In the genomic region with DNA sequence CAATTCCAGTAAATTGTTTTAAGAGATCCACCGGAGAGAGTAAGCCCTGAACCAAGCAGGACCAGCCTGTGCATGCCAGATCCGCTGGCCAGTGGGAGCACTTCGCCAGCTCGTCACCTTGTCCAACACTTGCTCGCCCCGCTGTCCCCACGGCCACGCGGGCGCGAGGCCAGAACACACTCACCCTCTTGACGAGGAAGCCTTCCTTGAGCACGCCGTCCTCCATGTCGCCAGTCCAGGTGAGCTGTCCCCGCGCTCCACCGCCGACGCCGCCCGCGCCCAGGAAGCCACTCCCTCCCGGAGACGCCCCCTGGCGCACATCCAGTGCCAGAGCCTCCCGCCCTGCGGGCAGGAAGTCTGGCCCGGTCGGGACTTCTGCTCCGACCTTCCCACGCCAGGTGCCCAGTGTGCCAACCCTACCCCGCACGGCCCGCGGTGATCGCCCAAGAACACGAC, we compare ENCODE assay signal across 8 mouse cellular contexts. TPM values are rescaled to one million over a fixed set of nuclear protein-coding genes. Genes with fewer than 3 reads are reported as not detected.
DNase-seq lines count a peak whose midpoint lies in the region; ATAC-seq and TF ChIP-seq lines count a peak whose summit lies in the region.

A gene (minus strand): TSS at position 258 of the 456 bp plus-strand sequence.

- H3K4me1 ChIP-seq in forebrain, embryonic 10.5 days, result peaks cover 23% of the 10 kb centered on the region
- peaks cover 7% of the 10 kb centered on the region for H3K4me1 ChIP-seq in hindbrain, embryonic 14.5 days (replicated peaks; ENCODE audit: control insufficient read depth, insufficient read depth, low read length)
- H3K4me1 ChIP-seq in liver, adult 2 months (ENCODE audit: control insufficient read depth, insufficient read depth, low read length), result 0 out of 2 replicates have a peak, but pooled peaks cover 2% of the 10 kb centered on the region
- 0 out of 2 replicates have a peak, but pooled peaks cover 3% of the 10 kb centered on the region for H3K4me1 ChIP-seq in midbrain, postnatal 0 days (ENCODE audit: insufficient read depth, low read length)
- no peaks in the 10 kb centered on the region for H3K4me1 ChIP-seq in stomach, postnatal 0 days (replicated peaks; ENCODE audit: control insufficient read depth, insufficient read depth)

- H3K27ac ChIP-seq in forebrain, embryonic 10.5 days, result peak within 1 kb of the TSS; percentile 65
- H3K27ac ChIP-seq in hindbrain, embryonic 14.5 days, result no peak within 1 kb of the TSS
- no peak within 1 kb of the TSS for H3K27ac ChIP-seq in liver, adult 2 months (replicated peaks; ENCODE audit: insufficient read depth, low read depth, low read length)
- H3K27ac ChIP-seq in midbrain, postnatal 0 days (ENCODE audit: low read depth, low read length), result no peak within 1 kb of the TSS
- H3K27ac ChIP-seq in stomach, postnatal 0 days (replicated peaks), result peak within 1 kb of the TSS; percentile 40

- no peaks in the 10 kb centered on the region for H3K36me3 ChIP-seq in forebrain, embryonic 10.5 days (replicated peaks)
- H3K36me3 ChIP-seq in hindbrain, embryonic 14.5 days (replicated peaks; ENCODE audit: control insufficient read depth, insufficient read depth), result no peaks in the 10 kb centered on the region
- H3K36me3 ChIP-seq in liver, adult 2 months (ENCODE audit: control insufficient read depth, insufficient read depth, low read length), result no peaks in the 10 kb centered on the region
- no peaks in the 10 kb centered on the region for H3K36me3 ChIP-seq in midbrain, postnatal 0 days (ENCODE audit: insufficient read depth, low read length)
- no peaks in the 10 kb centered on the region for H3K36me3 ChIP-seq in stomach, postnatal 0 days (ENCODE audit: control insufficient read depth, insufficient read depth, low read length)

- peak within 1 kb of the TSS; percentile 93 for H3K4me2 ChIP-seq in hindbrain, embryonic 14.5 days (replicated peaks)
- H3K4me2 ChIP-seq in midbrain, postnatal 0 days (ENCODE audit: low read depth, low read length, poor library complexity, severe bottlenecking), result peak within 1 kb of the TSS; percentile 83
- H3K4me2 ChIP-seq in stomach, postnatal 0 days (replicated peaks; ENCODE audit: low read depth), result peak within 1 kb of the TSS; percentile 66

- no peak for TF ChIP-seq EP300 in stomach, postnatal 0 days (optimal IDR thresholded peaks at IDR 0.05)

- TF ChIP-seq POLR2A in brain, embryonic 14.5 days (IDR thresholded peaks at IDR 0.05; ENCODE audit: borderline replicate concordance, extremely low read depth, insufficient read depth, insufficient read length, poor library complexity, severe bottlenecking), result no peak
- TF ChIP-seq POLR2A in liver, adult 2 months (IDR thresholded peaks at IDR 0.05; ENCODE audit: extremely low read depth, insufficient read depth, low read length), result no peak

- TF ChIP-seq CTCF in brain, embryonic 14.5 days (IDR thresholded peaks at IDR 0.05; ENCODE audit: borderline replicate concordance, extremely low read depth, insufficient read depth, insufficient read length), result peak; percentile 43; the same call in 1 of the 2 replicates
- 0 out of 2 replicates have a peak, but pooled peaks have one; percentile 14 for TF ChIP-seq CTCF in liver, adult 2 months (IDR thresholded peaks at IDR 0.05; ENCODE audit: low read depth, low read length)
- TF ChIP-seq CTCF in midbrain, postnatal 0 days (IDR thresholded peaks at IDR 0.05), result peak; percentile 58
- TF ChIP-seq CTCF in stomach, postnatal 0 days (IDR thresholded peaks at IDR 0.05; ENCODE audit: low read depth), result peak; percentile 67

- 3% methylated on average over 38 of the region's 38 CpGs for WGBS in forebrain, embryonic 10.5 days
- 2% methylated on average over 38 of the region's 38 CpGs for WGBS in hindbrain, embryonic 14.5 days
- WGBS in liver, adult 2 months, result 2% methylated on average over 38 of the region's 38 CpGs
- 1% methylated on average over 32 of the region's 38 CpGs for WGBS in midbrain, postnatal 0 days
- 2% methylated on average over 35 of the region's 38 CpGs for WGBS in stomach, postnatal 0 days

- peaks cover 70% of the 10 kb centered on the region for H3K27me3 ChIP-seq in forebrain, embryonic 10.5 days (ENCODE audit: poor library complexity, severe bottlenecking)
- H3K27me3 ChIP-seq in hindbrain, embryonic 14.5 days (ENCODE audit: control insufficient read depth, insufficient read depth, low read length), result peaks cover 52% of the 10 kb centered on the region
- H3K27me3 ChIP-seq in liver, adult 2 months (ENCODE audit: control insufficient read depth, insufficient read depth, low read length), result peaks cover 5% of the 10 kb centered on the region; the same call in 1 of the 2 replicates
- H3K27me3 ChIP-seq in midbrain, postnatal 0 days (ENCODE audit: insufficient read depth, low read length), result peaks cover 17% of the 10 kb centered on the region; the same call in 1 of the 2 replicates
- no peaks in the 10 kb centered on the region for H3K27me3 ChIP-seq in stomach, postnatal 0 days (ENCODE audit: control insufficient read depth, insufficient read depth, low read length)

- DNase-seq in ES-CJ7 (ENCODE audit: low read depth, low spot score), result peak; percentile 29
- DNase-seq in brain, embryonic 14.5 days (ENCODE audit: low read depth), result peak; percentile 55
- DNase-seq in forebrain, embryonic 10.5 days (ENCODE audit: extremely low spot score, low spot score), result peak; percentile 55
- peak; percentile 42 for DNase-seq in hindbrain, embryonic 14.5 days (ENCODE audit: low spot score)
- peak; percentile 54 for DNase-seq in liver, adult 2 months (ENCODE audit: extremely low read depth, low read depth, low spot score)
- peak; percentile 14 for DNase-seq in midbrain, postnatal 0 days (ENCODE audit: low spot score)
- peak; percentile 94 for DNase-seq in stomach, postnatal 0 days (ENCODE audit: low spot score)

- no peaks in the 10 kb centered on the region for H3K79me2 ChIP-seq in liver, adult 2 months (ENCODE audit: control insufficient read depth, insufficient read depth, low read length)

- ATAC-seq in hindbrain, embryonic 14.5 days (ENCODE audit: low FRiP score), result peak; percentile 53; the same call in 1 of the 2 replicates
- ATAC-seq in midbrain, postnatal 0 days (ENCODE audit: low FRiP score), result peak; percentile 47; the same call in 1 of the 2 replicates
- peak; percentile 73 for ATAC-seq in stomach, postnatal 0 days (ENCODE audit: low FRiP score, low TSS enrichment)
- ATAC-seq in monocyte, adult 5-6 weeks (replicated peaks; ENCODE audit: insufficient number of reproducible peaks, low FRiP score, low TSS enrichment, poor library complexity, severe bottlenecking), result no peak

- H3K4me3 ChIP-seq in forebrain, embryonic 10.5 days, result peak within 1 kb of the TSS; percentile 61
- H3K4me3 ChIP-seq in hindbrain, embryonic 14.5 days (replicated peaks; ENCODE audit: low read length), result peak within 1 kb of the TSS; percentile 39
- H3K4me3 ChIP-seq in liver, adult 2 months (ENCODE audit: insufficient read depth, low read depth, low read length), result peak within 1 kb of the TSS; percentile 56
- peak within 1 kb of the TSS; percentile 40 for H3K4me3 ChIP-seq in midbrain, postnatal 0 days (ENCODE audit: low read depth, low read length)
- peak within 1 kb of the TSS; percentile 48 for H3K4me3 ChIP-seq in stomach, postnatal 0 days (ENCODE audit: low read depth, low read length)

- H3K9ac ChIP-seq in hindbrain, embryonic 14.5 days, result peak within 1 kb of the TSS; percentile 55
- H3K9ac ChIP-seq in liver, adult 2 months (ENCODE audit: low read depth, low read length), result peak within 1 kb of the TSS; percentile 52
- peak within 1 kb of the TSS; percentile 34; the same call in 1 of the 2 replicates for H3K9ac ChIP-seq in midbrain, postnatal 0 days (replicated peaks; ENCODE audit: low read length, poor library complexity, severe bottlenecking)
- peak within 1 kb of the TSS; percentile 65 for H3K9ac ChIP-seq in stomach, postnatal 0 days (ENCODE audit: low read length)

- no peaks in the 10 kb centered on the region; the same call in 1 of the 2 replicates for H3K9me3 ChIP-seq in forebrain, embryonic 10.5 days
- H3K9me3 ChIP-seq in hindbrain, embryonic 14.5 days (ENCODE audit: control insufficient read depth, low read length), result peaks cover 2% of the 10 kb centered on the region; the same call in 1 of the 2 replicates
- H3K9me3 ChIP-seq in midbrain, postnatal 0 days (ENCODE audit: low read length), result no peaks in the 10 kb centered on the region
- 0 out of 2 replicates have a peak, but pooled peaks cover 3% of the 10 kb centered on the region for H3K9me3 ChIP-seq in stomach, postnatal 0 days (ENCODE audit: control insufficient read depth, low read length)

RNA-seq across cellular contexts. Expression of the gene that starts here (rescaled TPM):
- 0.53 and 0.62 TPM in 2 replicates for polyA plus RNA-seq in brain, embryonic 14.5 days (2012; rRNA removed)
- 3.1 and 3.6 TPM in 2 replicates for polyA plus RNA-seq in forebrain, embryonic 10.5 days (2016; fragmentation: Nextera tagmentation; extraction: Ambion mirVana)
- 1.8 TPM in 2 replicates for polyA plus RNA-seq in hindbrain, embryonic 14.5 days (2014; fragmentation: Nextera tagmentation; extraction: Ambion mirVana)
- 1.9 and 2.4 TPM in 2 replicates for total RNA-seq in liver, adult 2 months (2014; rRNA removed)
- polyA plus RNA-seq in liver, adult 2 months (2012; rRNA removed), result 0.22 and 0.39 TPM in 2 replicates
- 2.0 and 3.8 TPM in 2 replicates for total RNA-seq in midbrain, postnatal 0 days (2014; rRNA removed)
- 3.2 and 4.0 TPM in 2 replicates for polyA plus RNA-seq in midbrain, postnatal 0 days (2015; fragmentation: Nextera tagmentation; extraction: Ambion mirVana)
- 42.6 and 50.2 TPM in 2 replicates for polyA plus RNA-seq in stomach, postnatal 0 days (2015; fragmentation: Nextera tagmentation; extraction: Ambion mirVana)
- total RNA-seq in monocyte, adult 5-6 weeks (2017), result not detected in 3 replicates

Comparison
In these comparisons a context has a peak if more than half of its experiments do, and no peak if none do; other contexts are left out.
1. Peak in DNase-seq in brain, embryonic 14.5 days; RNA of the gene not detected or under 1 TPM.
2. DNase-seq: peak in every context shown above with its lines; median percentile 94 in stomach, postnatal 0 days; 55 in brain, embryonic 14.5 days; 55 in forebrain, embryonic 10.5 days; 54 in liver, adult 2 months; 42 in hindbrain, embryonic 14.5 days; 29 in ES-CJ7; 14 in midbrain, postnatal 0 days.
3. CTCF ChIP-seq: peak in every context shown above with its lines; median percentile 67 in stomach, postnatal 0 days; 58 in midbrain, postnatal 0 days; 43 in brain, embryonic 14.5 days; 14 in liver, adult 2 months.
4. H3K27ac ChIP-seq: peak in forebrain, embryonic 10.5 days (single experiment) and stomach, postnatal 0 days (single experiment); none in hindbrain, embryonic 14.5 days (single experiment), liver, adult 2 months (single experiment) and midbrain, postnatal 0 days (single experiment).
5. Peak in every context shown above with its lines, with median percentiles within 50 percentile points of each other: H3K4me3 ChIP-seq, H3K4me2 ChIP-seq and H3K9ac ChIP-seq.